Mouse (Mus musculus): Measurements from ENCODE around the gene Vamp1.

The Vamp1 gene

DNA sequence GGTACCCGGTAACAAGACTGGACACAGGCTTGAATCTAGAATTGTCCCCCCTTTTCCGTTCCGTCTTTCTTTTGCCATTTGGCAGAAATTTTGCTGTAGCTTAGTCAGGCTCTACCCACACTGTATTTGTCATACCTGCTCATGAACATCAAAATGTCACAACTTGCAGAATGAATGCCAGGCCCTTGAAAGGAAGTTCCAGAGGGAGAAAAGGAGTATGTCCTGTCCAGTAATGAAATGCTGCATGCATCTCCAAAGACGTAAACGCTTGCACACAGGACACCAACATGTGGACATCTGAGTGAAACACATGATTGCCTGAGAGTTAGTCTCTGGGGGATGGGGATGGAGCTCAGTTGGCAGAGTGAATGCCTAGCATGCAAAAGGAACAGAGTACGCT is 1.6 kb upstream of the Vamp1 start:
- no peak for DNase-seq

GRCm38 (mm10) chr6:125216898-125217297 is 1.5 kb downstream of the Vamp1 start:
- DNase-seq = no peak

DNA sequence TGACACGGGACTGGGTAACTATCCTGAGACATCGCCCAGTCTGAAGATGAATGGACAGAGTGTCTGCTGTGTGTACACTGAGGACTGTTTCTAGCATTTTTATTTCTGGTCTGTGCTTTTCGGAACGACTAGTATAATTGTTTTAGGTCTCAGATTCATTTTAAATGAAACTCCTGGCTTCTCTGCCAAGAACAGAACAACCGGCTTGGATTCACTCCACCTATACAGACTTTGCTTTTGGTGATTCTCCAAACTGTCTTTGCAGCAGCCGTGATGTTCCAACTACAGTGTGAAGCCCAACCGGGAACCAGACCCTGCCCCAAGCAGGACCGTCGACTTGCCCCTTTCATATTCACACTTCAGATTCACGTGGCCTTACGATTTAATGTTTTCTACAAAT is 2.5 kb downstream of the Vamp1 start:
- no peak for DNase-seq

GRCm38 (mm10) chr6:125218963-125219362 is 3.6 kb downstream of the Vamp1 start:
- DNase-seq = peak; percentile 38

- DNase-seq = no peak
Observed at GRCm38 (mm10) chr6:125221115-125221745, 5.9 kb downstream of the Vamp1 start.

GRCm38 (mm10) chr6:125222146-125222545 is 6.8 kb downstream of the Vamp1 start:
- DNase-seq = no peak

DNA sequence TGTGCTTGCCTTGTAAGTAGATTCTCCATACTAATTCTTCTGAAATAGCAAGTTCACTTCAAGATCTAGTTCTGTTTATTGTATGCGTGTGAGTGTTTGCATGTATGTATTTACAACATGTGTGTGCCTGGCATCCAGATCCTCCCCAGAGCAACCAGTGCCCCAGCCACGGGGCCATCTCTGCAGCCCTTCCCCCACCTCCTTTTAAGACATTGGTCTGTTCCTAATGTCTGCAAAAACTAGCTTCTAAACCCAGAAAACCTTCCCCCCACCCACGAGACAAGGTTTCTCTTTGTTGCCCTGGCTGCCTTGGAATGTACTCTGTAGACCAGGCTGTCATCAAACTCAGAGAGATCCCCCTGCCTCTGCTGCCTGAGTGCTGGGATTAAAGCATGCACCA is 7.2 kb downstream of the Vamp1 start:
- DNase-seq = no peak

DNA sequence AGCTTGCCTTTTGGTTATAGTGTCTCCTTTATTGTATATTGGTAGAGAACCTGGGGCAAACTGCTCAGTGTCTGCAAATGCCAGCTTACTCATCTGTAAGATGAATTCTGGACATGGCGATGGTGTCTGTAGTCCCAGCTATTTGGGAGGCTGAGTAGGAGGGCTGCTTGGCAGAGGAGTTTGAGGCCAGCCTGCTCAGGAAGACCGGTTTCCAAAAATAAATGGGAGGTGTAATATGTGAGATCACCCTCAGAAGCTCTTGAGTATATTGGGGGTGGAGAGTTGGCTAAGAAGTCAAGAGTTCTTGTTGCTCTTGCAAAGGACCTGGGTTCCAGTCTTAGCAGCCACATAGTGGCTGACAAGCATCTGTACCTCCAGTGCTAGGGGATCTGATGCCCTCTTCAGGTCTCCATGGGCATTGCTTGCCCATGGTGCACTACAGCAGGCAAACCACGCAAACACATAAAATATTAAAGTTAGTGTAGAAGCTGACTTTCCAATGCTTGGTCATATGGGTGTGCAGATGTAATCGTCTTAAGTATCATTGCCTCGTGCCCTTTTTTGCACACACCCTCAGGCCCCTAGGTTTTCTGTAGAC is 10.3 kb downstream of the Vamp1 start:
- peak; percentile 34 for DNase-seq

DNA sequence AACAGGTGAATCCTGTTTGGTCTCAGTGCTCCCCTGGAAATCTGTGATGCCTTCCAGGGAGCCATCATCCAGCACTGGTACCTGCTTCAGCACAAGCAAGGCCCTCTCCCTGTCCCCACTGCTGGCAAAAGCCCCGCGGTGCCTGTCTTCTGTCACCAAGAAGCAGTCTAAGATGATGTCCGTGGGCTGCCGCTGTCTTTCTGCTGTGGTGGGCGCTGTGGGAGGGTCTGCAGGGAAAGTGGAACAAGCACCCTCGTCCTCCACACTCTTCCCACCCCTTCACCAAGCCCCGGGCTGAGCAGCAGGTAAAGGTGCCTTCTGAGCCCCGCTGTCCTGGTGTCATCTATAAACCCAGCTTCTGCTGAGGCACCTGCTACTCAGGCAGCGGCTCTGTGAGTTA is 15.2 kb downstream of the Vamp1 start:
- no peak for DNase-seq

DNA sequence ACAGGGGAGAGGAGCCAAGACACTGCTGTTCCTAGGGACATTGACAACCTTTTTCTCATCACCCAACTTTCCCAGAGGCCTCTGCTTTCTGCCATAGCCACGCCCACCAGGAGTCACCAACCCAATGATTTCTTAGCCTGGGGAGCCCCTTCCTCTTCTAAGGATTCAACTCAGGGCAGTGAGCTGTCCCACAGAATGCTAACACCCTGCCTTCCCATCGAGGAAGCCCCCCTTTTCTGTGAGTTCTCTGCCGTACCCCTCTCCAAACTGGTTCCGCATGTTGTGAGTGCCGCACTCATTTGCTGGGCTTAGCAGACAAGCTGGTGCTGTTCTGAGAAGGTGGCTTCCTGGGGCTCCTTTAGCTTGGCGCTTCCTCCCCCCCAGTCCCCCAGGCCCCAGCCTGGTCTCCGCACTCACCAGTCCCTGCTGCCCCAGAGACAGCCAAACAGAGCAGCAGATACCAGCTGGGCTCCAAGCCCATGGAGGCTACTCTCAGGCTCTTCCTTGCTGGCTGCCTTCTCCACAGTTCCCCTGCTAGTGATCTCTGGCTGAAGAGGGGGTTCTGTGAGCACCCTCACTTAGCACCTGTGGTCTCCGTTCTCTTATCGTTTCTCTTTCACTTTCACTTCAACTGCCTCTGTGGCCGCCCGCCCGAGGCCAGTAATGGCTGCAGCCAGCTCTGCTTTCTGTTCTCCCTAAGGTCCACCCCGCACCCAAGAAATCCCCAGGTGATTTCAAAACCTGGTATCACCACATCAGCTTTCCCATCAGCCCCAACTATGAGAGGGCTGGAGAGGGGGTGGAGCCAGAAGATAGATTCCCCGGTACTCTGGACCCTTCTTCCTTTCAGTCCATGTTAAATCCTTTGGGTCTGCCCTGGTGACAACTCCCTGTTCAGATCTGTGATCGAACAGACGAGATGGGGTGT is 16.0 kb downstream of the Vamp1 start, which contains the start of gene Tapbpl:
Tapbpl (minus strand) TSS at position 744 of the 928 bp plus-strand sequence.
- DNase-seq = peak; percentile 39

DNA sequence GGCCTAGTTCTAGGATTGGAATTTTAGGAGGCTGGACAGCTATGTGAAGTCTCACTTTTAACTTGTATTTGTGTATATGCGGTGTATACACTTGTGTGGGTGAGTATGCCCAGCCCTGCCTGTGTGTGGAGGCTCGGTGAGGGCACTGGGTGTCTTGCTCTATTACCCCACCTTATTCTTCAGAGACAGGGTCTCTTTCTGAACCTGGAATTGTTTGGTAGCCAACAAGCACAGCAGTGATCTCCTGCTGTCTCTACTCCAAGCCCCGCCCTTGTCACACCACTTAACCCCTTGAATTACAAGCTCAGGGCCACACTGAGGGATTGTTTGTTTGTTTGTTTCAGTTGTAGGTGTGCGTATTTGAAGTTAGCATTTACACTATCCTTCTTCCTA is 16.7 kb downstream of the Vamp1 start:
- DNase-seq = no peak

DNA sequence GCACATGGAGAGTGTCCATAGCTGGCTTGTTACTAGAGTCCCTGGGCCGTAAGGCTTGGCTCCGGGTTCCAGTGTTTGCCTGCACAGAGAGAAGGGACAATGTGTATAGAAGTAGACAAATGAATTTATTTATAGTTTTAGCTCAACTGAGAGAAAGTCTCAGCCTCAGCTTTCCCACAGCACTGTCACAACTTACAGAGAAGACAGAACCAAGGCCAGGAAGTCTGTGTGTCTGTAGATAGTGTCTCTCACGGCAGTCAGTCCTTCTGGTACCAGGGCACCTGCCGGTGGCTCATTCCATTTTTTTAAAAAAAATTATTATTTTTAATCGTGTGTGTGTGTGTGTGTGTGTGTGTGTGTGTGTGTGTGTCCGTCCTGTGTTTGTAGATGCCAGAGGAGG is 17.2 kb downstream of the Vamp1 start:
- DNase-seq = no peak

DNA sequence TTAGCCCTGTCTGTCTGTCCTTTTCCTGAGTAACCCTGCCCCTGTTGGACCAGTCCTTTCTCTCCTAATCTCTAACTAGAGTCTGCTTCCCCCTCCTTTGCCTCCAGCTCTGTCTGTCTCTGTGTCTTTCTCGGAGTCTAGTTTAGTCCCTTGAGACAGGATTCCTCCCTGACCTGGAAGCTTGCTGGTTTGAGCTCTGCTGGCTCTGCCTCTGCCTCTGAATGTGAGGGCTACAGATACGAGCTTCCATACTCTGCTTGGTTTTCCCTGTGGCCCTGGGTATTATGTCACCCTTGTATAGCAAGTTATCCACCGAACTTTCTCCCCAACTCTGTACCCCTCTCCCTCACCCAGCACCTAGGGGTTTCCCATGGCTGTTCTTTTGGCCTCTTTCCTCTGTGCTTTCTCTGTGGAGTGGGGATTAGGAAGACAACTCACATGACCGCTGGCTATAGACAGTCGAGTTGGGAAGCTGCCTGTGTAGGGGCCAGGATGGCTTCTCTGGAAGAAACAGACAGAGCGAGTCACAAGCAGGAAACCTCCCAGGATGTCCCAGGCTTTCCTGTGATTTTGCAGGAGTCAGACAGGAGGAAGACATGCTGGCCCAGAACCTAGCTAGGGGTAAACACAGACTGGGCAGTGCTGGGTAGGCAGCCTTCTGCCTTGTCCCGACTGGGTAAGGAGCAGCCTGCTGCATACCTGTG is 18.6 kb downstream of the Vamp1 start:
- no peak for DNase-seq

DNA sequence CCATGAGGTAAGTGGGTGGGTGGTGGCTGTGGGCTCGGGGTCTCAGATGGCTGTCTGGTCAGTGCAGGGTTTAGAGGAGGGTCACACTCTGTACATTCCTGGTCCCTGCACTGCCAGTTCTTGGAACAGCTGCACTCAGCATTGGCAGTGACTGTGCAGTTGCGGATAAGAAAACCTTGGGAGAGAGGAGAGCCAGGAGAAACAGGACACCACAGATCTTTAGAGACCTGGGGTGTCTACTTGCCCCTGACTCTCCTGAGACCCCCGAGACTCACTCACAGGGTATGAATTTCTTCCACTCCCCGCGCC is 19.1 kb downstream of the Vamp1 start:
- DNase-seq = no peak

GRCm38 (mm10) chr6:125236341-125236740 is 21.0 kb downstream of the Vamp1 start:
- DNase-seq = no peak

DNA sequence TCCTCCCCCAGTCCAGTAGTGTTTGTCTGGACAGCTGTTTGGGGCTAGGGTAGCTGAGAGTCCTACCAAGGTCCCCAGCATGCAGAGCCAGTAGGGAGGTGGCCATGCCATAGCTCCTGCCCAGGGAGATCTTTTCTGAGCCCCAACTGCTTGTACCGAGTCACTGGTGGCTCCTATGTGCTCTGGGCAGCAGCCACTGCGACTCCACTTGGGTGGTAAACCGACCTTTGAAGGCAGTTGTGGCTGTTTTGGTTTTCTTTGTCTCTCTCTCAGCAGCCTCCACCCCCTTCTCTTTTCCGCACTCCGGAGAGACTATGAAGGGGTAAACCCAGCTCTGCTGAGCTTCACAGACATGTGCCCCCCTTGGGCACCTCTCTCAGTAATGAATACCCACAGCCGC is 21.4 kb downstream of the Vamp1 start, which contains the start of gene Cd27:
Cd27 (minus strand) TSS at position 229 of the 400 bp plus-strand sequence.
- no peak for DNase-seq

GRCm38 (mm10) chr6:125237421-125237820 is 22.1 kb downstream of the Vamp1 start:
- DNase-seq = no peak

DNA sequence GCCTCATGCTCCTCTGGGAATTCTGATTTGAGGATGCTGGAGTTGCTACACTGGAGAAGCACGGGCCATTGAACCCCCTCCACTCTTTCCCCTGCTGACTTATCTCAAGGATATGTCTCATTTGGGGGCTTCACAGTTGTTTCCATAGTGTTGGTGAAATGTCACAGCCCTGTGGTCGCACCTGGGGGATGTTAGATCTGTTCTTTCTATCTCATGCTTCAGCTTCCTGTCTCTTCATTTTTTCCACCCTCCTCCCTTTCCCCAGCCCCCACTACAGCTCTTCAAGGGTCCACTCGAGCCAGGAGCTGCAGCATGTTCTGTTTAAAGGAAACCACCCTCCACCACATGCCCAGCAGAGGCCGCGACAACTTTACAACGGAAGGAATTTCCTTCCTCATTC is 23.0 kb downstream of the Vamp1 start:
- no peak for DNase-seq

GRCm38 (mm10) chr6:125239547-125239946 is 24.2 kb downstream of the Vamp1 start:
- no peak for DNase-seq

DNA sequence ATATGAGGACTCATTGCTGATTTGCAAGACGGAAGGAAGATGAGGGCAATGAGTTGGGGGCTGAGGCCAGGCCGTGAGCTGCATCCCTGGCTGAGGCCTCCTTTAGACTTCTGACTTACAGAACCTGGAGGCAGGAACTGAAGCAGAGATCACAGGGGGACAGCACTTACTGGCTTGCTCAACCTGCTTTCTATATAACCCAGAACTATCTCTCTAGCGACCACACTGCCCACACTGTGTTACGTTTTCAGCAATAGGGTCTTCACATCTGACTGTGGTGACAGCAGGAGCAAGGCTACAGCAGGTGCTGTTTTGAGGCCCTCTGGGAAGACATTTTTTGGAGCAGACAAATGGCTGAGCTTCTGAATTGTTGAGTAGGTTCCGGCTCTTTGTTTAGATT is 25.3 kb downstream of the Vamp1 start:
- no peak for DNase-seq

GRCm38 (mm10) chr6:125241566-125241965 is 26.2 kb downstream of the Vamp1 start:
- no peak for DNase-seq

- DNase-seq = no peak
Observed at GRCm38 (mm10) chr6:125244551-125244950, 29.2 kb downstream of the Vamp1 start.

DNA sequence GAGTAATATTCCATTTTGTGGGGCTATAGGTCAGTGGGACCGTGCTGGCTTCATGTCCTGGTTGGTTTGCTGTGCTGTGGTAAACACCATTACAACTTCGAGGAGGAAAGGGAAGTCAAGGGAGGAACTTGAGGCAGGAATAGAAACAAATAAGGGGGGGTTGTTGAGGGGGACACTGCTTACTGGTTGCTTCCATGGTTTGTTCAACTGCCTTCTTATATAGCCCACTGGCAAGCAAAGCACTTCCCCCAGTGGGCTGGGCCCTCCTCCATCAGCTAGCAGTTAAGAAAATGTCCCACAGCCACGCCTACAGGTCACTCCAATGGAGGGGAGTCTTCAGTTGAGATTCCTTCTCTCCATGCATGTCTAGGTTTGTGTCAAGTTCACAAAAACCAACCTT is 36.9 kb downstream of the Vamp1 start:
- DNase-seq = no peak
